26 mouse cellular contexts compared by ENCODE assay signal in the genomic region with DNA sequence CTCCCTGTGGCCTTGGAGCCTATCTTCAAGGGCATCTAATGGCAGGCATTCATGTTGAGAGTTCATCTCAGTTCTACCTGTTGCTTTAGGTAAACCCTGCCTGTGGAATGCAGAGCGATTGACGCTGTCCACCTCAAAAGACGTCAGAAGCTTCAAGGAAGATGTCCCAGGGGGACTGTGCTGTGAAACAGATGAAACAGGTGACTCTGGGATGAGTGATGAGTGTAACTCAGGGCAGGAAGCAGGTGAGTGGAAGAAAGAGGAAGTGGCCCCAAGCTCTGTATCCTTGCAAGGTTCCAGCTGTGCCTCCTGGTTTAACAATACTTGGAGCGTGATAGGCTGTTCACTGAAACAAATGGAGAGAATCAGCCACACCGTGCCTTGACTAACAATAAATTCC.
"Had no signal": no experiment of that assay in that cellular context is flagged by ENCODE, and none has a peak within 500 bp of the region (broad histone marks: within the 10 kb centered on the region; RNA-seq: fewer than 3 reads in every experiment).

No protein-coding gene starts in this region.

- ATAC-seq: hindbrain, postnatal 0 days; intestine, embryonic 16.5 days; liver, embryonic 12.5 days had no signal

- H3K4me1 ChIP-seq: heart, embryonic 10.5 days; heart, embryonic 13.5 days; heart, embryonic 15.5 days; hindbrain, embryonic 13.5 days; hindbrain, embryonic 15.5 days; kidney, embryonic 15.5 days; limb, embryonic 13.5 days; limb, embryonic 15.5 days had no signal

- H3K27ac ChIP-seq: heart, embryonic 10.5 days; heart, embryonic 13.5 days; heart, embryonic 15.5 days; hindbrain, embryonic 13.5 days; hindbrain, embryonic 15.5 days; hindbrain, postnatal 0 days; kidney, embryonic 15.5 days; kidney, postnatal 0 days; limb, embryonic 13.5 days; limb, embryonic 15.5 days; liver, embryonic 12.5 days; liver, embryonic 14.5 days had no signal

- H3K4me3 ChIP-seq: heart, embryonic 10.5 days; heart, embryonic 13.5 days; heart, embryonic 15.5 days; hindbrain, embryonic 13.5 days; hindbrain, embryonic 15.5 days; kidney, embryonic 15.5 days; limb, embryonic 13.5 days; limb, embryonic 15.5 days; liver, embryonic 12.5 days had no signal

- DNase-seq: gastrocnemius, postnatal 10 days; gastrocnemius, postnatal 36 days; heart, adult 18-20 months; heart, postnatal 14 days; heart, postnatal 36 days; kidney, adult 11 months; kidney, adult 2 months; kidney, adult 9 months; kidney, postnatal 14 days; kidney, postnatal 36 days; layer of hippocampus, adult 9-11 months; layer of hippocampus, postnatal 36 days; left cerebral cortex, postnatal 4 days had no signal

- H3K27me3 ChIP-seq: heart, embryonic 13.5 days; heart, embryonic 15.5 days; hindbrain, embryonic 13.5 days; hindbrain, embryonic 15.5 days; kidney, embryonic 15.5 days; limb, embryonic 13.5 days; limb, embryonic 15.5 days; liver, embryonic 12.5 days had no signal

- H3K4me2 ChIP-seq: heart, embryonic 13.5 days; heart, embryonic 15.5 days; hindbrain, embryonic 13.5 days; hindbrain, embryonic 15.5 days; kidney, embryonic 15.5 days; limb, embryonic 13.5 days; limb, embryonic 15.5 days; liver, embryonic 12.5 days had no signal

- H3K9ac ChIP-seq: heart, embryonic 13.5 days; heart, embryonic 15.5 days; hindbrain, embryonic 13.5 days; hindbrain, embryonic 15.5 days; kidney, embryonic 15.5 days; limb, embryonic 13.5 days; limb, embryonic 15.5 days; liver, embryonic 12.5 days; liver, embryonic 14.5 days had no signal

- H3K9me3 ChIP-seq: heart, embryonic 10.5 days; heart, embryonic 13.5 days; heart, embryonic 15.5 days; hindbrain, embryonic 13.5 days; hindbrain, embryonic 15.5 days; kidney, embryonic 15.5 days; limb, embryonic 13.5 days; limb, embryonic 15.5 days; liver, embryonic 12.5 days had no signal
